Mouse (Mus musculus): ENCODE results near the gene Proser3.

GRCm38 (mm10) chr7:30532931-30533330 lies 19.2 kb downstream of the Proser3 start:
- TF ChIP-seq CTCF (IDR thresholded peaks at IDR 0.05; ENCODE audit: extremely low read depth, insufficient read depth, insufficient read length, insufficient replicate concordance): no peak
- TF ChIP-seq POLR2A (IDR thresholded peaks at IDR 0.05; ENCODE audit: low read depth, low read length): no peak
